Mouse (Mus musculus): ENCODE measurements around the gene Cep70. TPM values are rescaled to one million over a fixed set of nuclear protein-coding genes. Genes with fewer than 3 reads are reported as not detected.

Gene Cep70
- total and polyA plus RNA-seq, 2 experiments from 2014 or later = 36.6 to 50.8 TPM

DNA sequence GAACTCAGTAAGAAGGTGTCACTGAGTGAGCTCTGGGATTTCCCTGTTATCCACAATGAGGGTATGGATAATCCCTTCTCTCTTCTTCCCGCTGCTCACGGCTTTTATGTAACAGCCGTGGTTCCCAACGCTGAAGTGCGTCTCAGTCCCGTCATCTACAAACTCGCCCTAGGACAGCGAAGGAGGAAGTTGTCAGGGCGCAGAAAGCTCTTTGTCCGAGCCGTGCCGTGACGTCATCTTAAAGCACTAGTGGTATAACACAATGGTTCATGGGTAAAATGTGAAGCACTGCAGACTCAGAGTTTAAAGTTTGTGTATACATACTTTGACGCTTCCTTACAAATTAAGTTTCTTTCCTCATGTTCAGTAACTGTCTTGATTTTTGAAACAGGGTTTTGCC lies 13.7 kb upstream of the Cep70 start:
- ATAC-seq (ENCODE audit: low FRiP score) = no peak
- Histone ChIP-seq H3K9me3 (ENCODE audit: low read length) (no peaks in the 10 kb centered on the region), H3K4me1 (ENCODE audit: insufficient read depth, low read length) (no peaks in the 10 kb centered on the region), H3K9ac (replicated peaks; ENCODE audit: low read length, poor library complexity, severe bottlenecking) (no peak overlapping the region), H3K4me2 (ENCODE audit: low read depth, low read length, poor library complexity, severe bottlenecking) (no peak overlapping the region), H3K27ac (ENCODE audit: low read depth, low read length) (no peak overlapping the region), H3K4me3 (ENCODE audit: low read depth, low read length) (no peak overlapping the region), H3K36me3 (ENCODE audit: insufficient read depth, low read length) (no peaks in the 10 kb centered on the region), H3K27me3 (ENCODE audit: insufficient read depth, low read length) (no peaks in the 10 kb centered on the region)
- 87% methylated on average over 14 of the region's 14 CpGs for WGBS
- no peak for TF ChIP-seq CTCF (IDR thresholded peaks at IDR 0.05)
- no peak for DNase-seq (ENCODE audit: low spot score)

DNA sequence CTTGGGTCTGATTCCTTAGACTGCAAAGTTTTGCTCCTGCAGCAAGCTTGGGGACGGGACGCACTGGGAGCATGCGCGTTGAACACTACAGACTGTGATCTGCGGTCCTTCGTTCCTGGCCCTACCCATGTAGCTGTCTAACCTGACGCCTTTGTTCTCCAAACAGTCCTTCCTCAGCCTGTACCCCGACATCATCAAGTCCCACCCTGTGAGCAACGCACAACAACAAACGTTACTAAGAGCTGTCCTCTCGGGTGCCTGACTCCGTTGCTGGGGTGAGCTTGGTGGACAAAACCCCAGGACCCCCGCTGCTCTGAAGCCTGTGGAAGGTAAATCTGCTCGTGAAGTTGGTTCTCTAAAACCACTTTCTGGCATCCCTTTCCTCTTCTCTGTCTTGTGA lies 6.0 kb upstream of the Cep70 start, which contains the start of gene Faiml:
Gene Faiml (minus strand): TSS at position 101 of the 400 bp plus-strand sequence.
- no peak within 1 kb of the TSS for H3K4me2 ChIP-seq (ENCODE audit: low read depth, low read length, poor library complexity, severe bottlenecking)
- no peak within 1 kb of the TSS for H3K9ac ChIP-seq (replicated peaks; ENCODE audit: low read length, poor library complexity, severe bottlenecking)
- DNase-seq (ENCODE audit: low spot score) (no peak), ATAC-seq (ENCODE audit: low FRiP score) (no peak)
- no peak within 1 kb of the TSS for H3K4me3 ChIP-seq (ENCODE audit: low read depth, low read length)
- H3K27me3 ChIP-seq (ENCODE audit: insufficient read depth, low read length) = no peaks in the 10 kb centered on the region
- H3K36me3 ChIP-seq (ENCODE audit: insufficient read depth, low read length) = no peaks in the 10 kb centered on the region
- H3K4me1 ChIP-seq (ENCODE audit: insufficient read depth, low read length) = no peaks in the 10 kb centered on the region
- no peak for TF ChIP-seq CTCF (IDR thresholded peaks at IDR 0.05)
- no peak within 1 kb of the TSS for H3K27ac ChIP-seq (ENCODE audit: low read depth, low read length)
- WGBS = 87% methylated on average over 14 of the region's 14 CpGs
- no peaks in the 10 kb centered on the region for H3K9me3 ChIP-seq (ENCODE audit: low read length)

DNA sequence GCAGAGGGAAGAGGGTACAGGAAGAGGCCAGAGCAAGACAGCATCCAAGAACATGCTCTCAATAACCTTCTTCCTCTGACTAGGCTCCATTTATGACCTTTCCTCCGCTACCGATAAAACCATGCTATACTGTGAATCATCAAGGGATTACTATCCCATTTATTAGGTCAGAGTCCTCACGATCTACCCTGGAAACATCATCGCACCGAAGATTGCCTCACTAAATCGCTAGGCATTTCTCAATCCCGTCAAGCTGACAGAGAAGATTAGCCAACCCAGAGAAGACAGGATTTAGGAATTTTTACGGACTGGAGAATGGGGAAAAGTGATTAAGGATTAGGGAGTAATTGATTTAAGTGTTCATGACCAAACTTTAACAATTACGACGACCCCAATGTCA lies 4.9 kb upstream of the Cep70 start:
- no peak overlapping the region for H3K9ac ChIP-seq (replicated peaks; ENCODE audit: low read length, poor library complexity, severe bottlenecking)
- H3K27ac ChIP-seq (ENCODE audit: low read depth, low read length) = no peak overlapping the region
- TF ChIP-seq CTCF (IDR thresholded peaks at IDR 0.05) = no peak
- ATAC-seq (ENCODE audit: low FRiP score) (no peak), DNase-seq (ENCODE audit: low spot score) (no peak)
- no peak overlapping the region for H3K4me3 ChIP-seq (ENCODE audit: low read depth, low read length)
- no peaks in the 10 kb centered on the region for H3K27me3 ChIP-seq (ENCODE audit: insufficient read depth, low read length)
- 63% methylated on average over 10 of the region's 10 CpGs for WGBS
- no peak overlapping the region for H3K4me2 ChIP-seq (ENCODE audit: low read depth, low read length, poor library complexity, severe bottlenecking)
- H3K9me3 ChIP-seq (ENCODE audit: low read length) = no peaks in the 10 kb centered on the region
- H3K36me3 ChIP-seq (ENCODE audit: insufficient read depth, low read length) = no peaks in the 10 kb centered on the region
- H3K4me1 ChIP-seq (ENCODE audit: insufficient read depth, low read length) = no peaks in the 10 kb centered on the region

DNA sequence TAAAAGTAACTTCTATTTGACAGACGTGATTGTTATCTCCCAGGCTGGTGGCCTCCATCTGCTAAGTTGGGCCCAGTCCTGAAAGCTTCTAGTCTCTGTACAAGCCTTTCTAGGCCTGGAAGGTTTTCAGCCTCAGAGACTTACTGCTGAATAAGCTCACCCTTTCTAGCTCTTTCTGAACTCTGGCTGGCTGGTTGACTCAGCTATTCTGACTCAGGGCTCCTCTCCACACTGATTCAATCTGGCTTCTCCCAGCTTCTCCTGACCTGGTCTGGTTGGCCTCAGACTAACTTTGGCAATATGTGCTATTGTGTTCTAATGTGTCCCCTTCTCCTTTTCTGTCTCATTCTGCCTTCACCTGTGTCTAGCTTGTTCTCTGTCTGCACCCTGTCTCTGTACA lies 3.9 kb upstream of the Cep70 start:
- Histone ChIP-seq H3K27me3 (ENCODE audit: insufficient read depth, low read length) (no peaks in the 10 kb centered on the region), H3K27ac (ENCODE audit: low read depth, low read length) (no peak overlapping the region), H3K4me1 (ENCODE audit: insufficient read depth, low read length) (no peaks in the 10 kb centered on the region), H3K4me3 (ENCODE audit: low read depth, low read length) (no peak overlapping the region), H3K4me2 (ENCODE audit: low read depth, low read length, poor library complexity, severe bottlenecking) (no peak overlapping the region), H3K9me3 (ENCODE audit: low read length) (no peaks in the 10 kb centered on the region), H3K36me3 (ENCODE audit: insufficient read depth, low read length) (no peaks in the 10 kb centered on the region), H3K9ac (replicated peaks; ENCODE audit: low read length, poor library complexity, severe bottlenecking) (no peak overlapping the region)
- TF ChIP-seq CTCF (IDR thresholded peaks at IDR 0.05) = no peak
- ATAC-seq (ENCODE audit: low FRiP score) (no peak), DNase-seq (ENCODE audit: low spot score) (no peak)
- WGBS = 95% methylated on average over 1 of the region's 1 CpGs

DNA sequence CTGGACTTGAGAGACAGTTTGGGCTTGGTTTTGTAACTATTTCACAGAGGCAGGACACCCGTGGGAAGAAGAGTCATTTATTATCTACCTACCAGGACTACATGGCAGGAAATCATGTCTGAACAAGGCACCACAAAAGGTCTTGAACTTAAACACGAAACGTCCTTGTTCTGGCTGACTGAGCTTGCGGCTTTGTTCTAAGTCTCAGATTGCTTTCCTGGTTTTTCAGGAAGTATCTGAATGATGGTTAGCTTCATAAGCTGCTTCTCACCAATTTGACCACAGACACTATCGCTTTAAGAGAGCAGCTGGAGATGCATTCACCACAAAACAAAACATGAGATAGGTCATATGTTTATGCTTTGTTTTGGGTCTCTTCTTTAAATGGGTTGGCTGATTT lies 2.6 kb upstream of the Cep70 start:
- ATAC-seq (ENCODE audit: low FRiP score) (no peak), DNase-seq (ENCODE audit: low spot score) (no peak)
- TF ChIP-seq CTCF (IDR thresholded peaks at IDR 0.05) = no peak
- Histone ChIP-seq H3K9ac (replicated peaks; ENCODE audit: low read length, poor library complexity, severe bottlenecking) (no peak overlapping the region), H3K36me3 (ENCODE audit: insufficient read depth, low read length) (no peaks in the 10 kb centered on the region), H3K27me3 (ENCODE audit: insufficient read depth, low read length) (no peaks in the 10 kb centered on the region), H3K9me3 (ENCODE audit: low read length) (no peaks in the 10 kb centered on the region), H3K4me1 (ENCODE audit: insufficient read depth, low read length) (no peaks in the 10 kb centered on the region), H3K4me2 (ENCODE audit: low read depth, low read length, poor library complexity, severe bottlenecking) (no peak overlapping the region), H3K4me3 (ENCODE audit: low read depth, low read length) (no peak overlapping the region), H3K27ac (ENCODE audit: low read depth, low read length) (no peak overlapping the region)
- 78% methylated on average over 5 of the region's 5 CpGs for WGBS

DNA sequence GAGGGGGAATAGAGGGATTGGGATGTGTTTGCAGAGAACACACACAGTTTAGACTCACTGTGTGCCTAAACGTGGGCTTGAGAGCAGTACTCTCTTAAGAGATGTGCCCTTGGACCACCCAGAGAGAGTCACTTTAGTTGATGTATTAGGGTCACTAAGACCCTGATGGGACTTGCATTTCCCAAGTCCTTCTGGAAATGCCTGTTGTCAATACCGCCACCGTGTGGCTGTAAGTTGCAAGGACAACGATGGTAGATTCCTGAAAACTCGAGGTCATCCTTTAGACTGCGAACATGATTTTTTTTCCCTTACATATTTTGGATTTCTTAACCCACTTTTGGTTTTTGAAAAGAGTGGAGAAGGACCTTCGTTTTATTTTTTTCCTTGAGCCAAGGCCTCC lies 1.1 kb upstream of the Cep70 start:
- Histone ChIP-seq H3K4me3 (ENCODE audit: low read depth, low read length) (no peak overlapping the region), H3K36me3 (ENCODE audit: insufficient read depth, low read length) (no peaks in the 10 kb centered on the region), H3K9ac (replicated peaks; ENCODE audit: low read length, poor library complexity, severe bottlenecking) (no peak overlapping the region), H3K9me3 (ENCODE audit: low read length) (no peaks in the 10 kb centered on the region), H3K27me3 (ENCODE audit: insufficient read depth, low read length) (no peaks in the 10 kb centered on the region), H3K4me1 (ENCODE audit: insufficient read depth, low read length) (no peaks in the 10 kb centered on the region), H3K27ac (ENCODE audit: low read depth, low read length) (no peak overlapping the region), H3K4me2 (ENCODE audit: low read depth, low read length, poor library complexity, severe bottlenecking) (0 out of 2 replicates have a peak overlapping the region, but pooled peaks have one; percentile 64)
- TF ChIP-seq CTCF (IDR thresholded peaks at IDR 0.05) = peak; percentile 98
- DNase-seq (ENCODE audit: low spot score) (peak; percentile 85), ATAC-seq (ENCODE audit: low FRiP score) (no peak)
- 6% methylated on average over 7 of the region's 7 CpGs for WGBS
